Mouse (Mus musculus) heart, adult 2 months (tissue): ENCODE measurements at regions not wholly inside any gene's neighbourhood (a gene's known extent, or its start where the extent isn't known, plus 50 kb on each side); places are given as distances from the start of the nearest gene placed in this dataset.

Experiments used
- CTCF ChIP-seq: fragments of 200-600 bp; IDR thresholded peaks from 2 replicates; pipeline ENCODE4 v1.8.1; 2022; ENCODE audit warnings: antibody characterized with exemption, mild to moderate bottlenecking, moderate library complexity
- POLR2A ChIP-seq: fragments of 200-500 bp; IDR thresholded peaks from 2 replicates; pipeline ENCODE4 v1.6.1; 2011; ENCODE audit warnings: mild to moderate bottlenecking, low read depth, low read length, control low read depth; ENCODE audit not compliant: insufficient read depth

DNA sequence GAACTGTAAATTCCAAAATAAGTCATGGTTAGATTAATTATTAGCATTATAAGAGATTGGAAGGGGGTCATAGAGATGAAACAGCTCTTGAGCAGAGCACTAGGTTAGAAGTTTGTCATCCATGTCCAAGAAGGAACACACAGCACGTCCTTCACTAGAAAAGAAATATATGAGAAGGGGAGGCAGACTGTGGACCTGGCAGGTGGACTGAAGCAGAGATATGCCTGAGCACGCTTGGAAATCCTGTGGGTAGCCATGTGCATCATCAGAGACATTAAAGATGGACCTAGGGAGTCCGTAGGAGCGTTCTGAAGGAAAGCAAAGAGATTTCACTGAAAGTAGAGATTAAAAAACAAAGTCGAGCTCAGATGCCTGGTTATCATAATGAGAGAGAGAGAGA lies 343.9 kb upstream of the Rgma start:
- TF ChIP-seq CTCF (no peak), POLR2A (no peak)
